Mouse (Mus musculus): ENCODE measurements around the gene Zp1. TPM values are rescaled to one million over a fixed set of nuclear protein-coding genes. Genes with fewer than 3 reads are reported as not detected.
A peak's percentile ranks its signal among the peaks of the same experiment; 100 is the strongest.

Zp1 gene
- total and polyA plus RNA-seq, 2 experiments from 2014 or later, result 0.19 TPM; not detected in 1

DNA sequence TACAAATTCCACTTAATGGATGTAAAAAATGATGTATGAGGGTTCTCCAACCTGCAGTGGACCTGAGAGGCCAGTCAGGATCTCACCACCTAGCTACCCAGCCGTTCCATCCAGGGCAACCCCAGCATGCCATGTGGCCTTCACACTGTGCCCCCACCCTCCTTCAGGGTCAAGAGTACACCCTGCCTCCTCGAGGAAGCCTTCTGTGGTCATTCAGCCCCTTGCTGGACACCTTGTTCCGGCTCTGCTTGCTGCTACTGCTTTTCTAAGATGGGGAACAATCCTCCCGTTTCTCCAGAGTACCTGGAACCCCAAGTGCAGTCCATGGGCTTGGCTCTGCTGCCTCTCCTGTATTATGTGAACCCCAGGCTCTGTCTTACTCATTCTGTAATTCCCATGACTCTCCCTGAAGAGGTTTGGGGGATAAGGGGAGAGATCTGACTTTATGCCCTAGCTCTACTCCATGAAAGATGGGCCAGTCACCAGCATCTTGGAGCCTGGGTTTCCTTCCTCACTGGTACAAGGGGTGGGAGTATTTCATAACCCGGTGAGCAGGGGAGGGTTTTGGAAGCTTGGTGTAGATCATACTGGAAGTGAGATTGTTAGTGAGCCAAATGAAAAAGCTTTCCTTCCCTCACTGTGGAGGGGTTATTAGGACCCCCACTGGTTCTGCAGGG lies 52.3 kb downstream of the Zp1 start:
- no peak for ATAC-seq (ENCODE audit: insufficient read depth, low read depth)
- 42% methylated on average over 5 of the region's 5 CpGs for WGBS

GRCm38 (mm10) chr19:10866351-10866750 lies 54.1 kb downstream of the Zp1 start:
- Histone ChIP-seq H3K4me2 (ENCODE audit: low read depth, low read length) (no peak overlapping the region), H3K27ac (ENCODE audit: low read depth) (no peak overlapping the region), H3K4me1 (ENCODE audit: control insufficient read depth, insufficient read depth) (peaks cover 14% of the 10 kb centered on the region; the same call in 1 of the 2 replicates), H3K4me3 (ENCODE audit: low read depth, low read length) (no peak overlapping the region), H3K9ac (replicated peaks; ENCODE audit: low read depth, low read length) (no peak overlapping the region), H3K9me3 (replicated peaks; ENCODE audit: control insufficient read depth, low read length) (no peaks in the 10 kb centered on the region), H3K27me3 (ENCODE audit: control insufficient read depth, insufficient read depth, low read length) (no peaks in the 10 kb centered on the region), H3K36me3 (replicated peaks; ENCODE audit: control insufficient read depth, insufficient read depth, low read length) (peaks cover 56% of the 10 kb centered on the region)
- no peak for DNase-seq (ENCODE audit: low spot score)
- no peak for ATAC-seq (ENCODE audit: insufficient read depth, low read depth)
- TF ChIP-seq CTCF (IDR thresholded peaks at IDR 0.05; ENCODE audit: low read depth), result no peak
- no peak for TF ChIP-seq EP300 (IDR thresholded peaks at IDR 0.05; ENCODE audit: low read depth)
- 90% methylated on average over 13 of the region's 13 CpGs for WGBS

More for the DNA sequence above, 52.3 kb downstream of the Zp1 start:
- peaks cover 14% of the 10 kb centered on the region; the same call in 1 of the 2 replicates for H3K4me1 ChIP-seq (ENCODE audit: control insufficient read depth, insufficient read depth)
- H3K9me3 ChIP-seq (replicated peaks; ENCODE audit: control insufficient read depth, low read length), result no peaks in the 10 kb centered on the region
- H3K36me3 ChIP-seq (replicated peaks; ENCODE audit: control insufficient read depth, insufficient read depth, low read length), result peaks cover 57% of the 10 kb centered on the region
- H3K9ac ChIP-seq (replicated peaks; ENCODE audit: low read depth, low read length), result peak overlapping the region; percentile 67; the same call in 1 of the 2 replicates
- TF ChIP-seq CTCF (IDR thresholded peaks at IDR 0.05; ENCODE audit: low read depth), result no peak
- TF ChIP-seq EP300 (IDR thresholded peaks at IDR 0.05; ENCODE audit: low read depth), result no peak
- H3K4me3 ChIP-seq (ENCODE audit: low read depth, low read length), result peak overlapping the region; percentile 70
- H3K27ac ChIP-seq (ENCODE audit: low read depth), result no peak overlapping the region
- DNase-seq (ENCODE audit: low spot score), result no peak
- H3K4me2 ChIP-seq (ENCODE audit: low read depth, low read length), result peak overlapping the region; percentile 84
- no peaks in the 10 kb centered on the region for H3K27me3 ChIP-seq (ENCODE audit: control insufficient read depth, insufficient read depth, low read length)

Other genes starting within 250 kb of the Zp1 start
- gene Pga5, start 242.6 kb downstream of the Zp1 start, total RNA-seq (2014; rRNA removed; ENCODE audit: low replicate concordance), result not detected in 2 replicates
- not detected in 2 replicates for gene Pga5, start 242.6 kb downstream of the Zp1 start, polyA plus RNA-seq (2015; fragmentation: Nextera tagmentation; extraction: Ambion mirVana)
- 25.5 and 42.1 TPM in 2 replicates for gene Vps37c, start 231.9 kb downstream of the Zp1 start, total RNA-seq (2014; rRNA removed; ENCODE audit: low replicate concordance)
- gene Vps37c, start 231.9 kb downstream of the Zp1 start, polyA plus RNA-seq (2015; fragmentation: Nextera tagmentation; extraction: Ambion mirVana), result 22.2 and 23.0 TPM in 2 replicates
- gene Cd5, start 181.6 kb downstream of the Zp1 start, total RNA-seq (2014; rRNA removed; ENCODE audit: low replicate concordance), result 3.2 TPM in 1 of 2 replicates, not detected in the other
- gene Cd5, start 181.6 kb downstream of the Zp1 start, polyA plus RNA-seq (2015; fragmentation: Nextera tagmentation; extraction: Ambion mirVana), result 0.12 and 0.23 TPM in 2 replicates
- gene Cd6, start 90.6 kb downstream of the Zp1 start, total RNA-seq (2014; rRNA removed; ENCODE audit: low replicate concordance), result 3.6 TPM in 1 of 2 replicates, not detected in the other
- gene Cd6, start 90.6 kb downstream of the Zp1 start, polyA plus RNA-seq (2015; fragmentation: Nextera tagmentation; extraction: Ambion mirVana), result not detected in 2 replicates
- gene Slc15a3, start 80.9 kb downstream of the Zp1 start, total RNA-seq (2014; rRNA removed; ENCODE audit: low replicate concordance), result 0.46 and 2.7 TPM in 2 replicates
- gene Slc15a3, start 80.9 kb downstream of the Zp1 start, polyA plus RNA-seq (2015; fragmentation: Nextera tagmentation; extraction: Ambion mirVana), result 0.43 and 0.59 TPM in 2 replicates
- 69.1 and 71.7 TPM in 2 replicates for gene Tmem132a, start 50.7 kb downstream of the Zp1 start, total RNA-seq (2014; rRNA removed; ENCODE audit: low replicate concordance)
- gene Tmem132a, start 50.7 kb downstream of the Zp1 start, polyA plus RNA-seq (2015; fragmentation: Nextera tagmentation; extraction: Ambion mirVana), result 19.3 and 19.5 TPM in 2 replicates
- gene Tmem109, start 38.6 kb downstream of the Zp1 start, total RNA-seq (2014; rRNA removed; ENCODE audit: low replicate concordance), result 80.6 and 99.8 TPM in 2 replicates
- 85.8 and 90.9 TPM in 2 replicates for gene Tmem109, start 38.6 kb downstream of the Zp1 start, polyA plus RNA-seq (2015; fragmentation: Nextera tagmentation; extraction: Ambion mirVana)
- 362 and 463 TPM in 2 replicates for gene Prpf19, start 25.4 kb downstream of the Zp1 start, total RNA-seq (2014; rRNA removed; ENCODE audit: low replicate concordance)
- gene Prpf19, start 25.4 kb downstream of the Zp1 start, polyA plus RNA-seq (2015; fragmentation: Nextera tagmentation; extraction: Ambion mirVana), result 33.0 and 36.8 TPM in 2 replicates
- gene Ptgdr2, start 16.5 kb upstream of the Zp1 start, total RNA-seq (2014; rRNA removed; ENCODE audit: low replicate concordance), result 0.11 and 0.39 TPM in 2 replicates
- gene Ptgdr2, start 16.5 kb upstream of the Zp1 start, polyA plus RNA-seq (2015; fragmentation: Nextera tagmentation; extraction: Ambion mirVana), result 0.04 and 0.07 TPM in 2 replicates
- 8.7 and 12.1 TPM in 2 replicates for gene Ccdc86, start 28.6 kb upstream of the Zp1 start, total RNA-seq (2014; rRNA removed; ENCODE audit: low replicate concordance)
- gene Ccdc86, start 28.6 kb upstream of the Zp1 start, polyA plus RNA-seq (2015; fragmentation: Nextera tagmentation; extraction: Ambion mirVana), result 9.8 and 12.4 TPM in 2 replicates
- not detected in 2 replicates for gene Ms4a10, start 54.0 kb upstream of the Zp1 start, total RNA-seq (2014; rRNA removed; ENCODE audit: low replicate concordance)
- gene Ms4a10, start 54.0 kb upstream of the Zp1 start, polyA plus RNA-seq (2015; fragmentation: Nextera tagmentation; extraction: Ambion mirVana), result 0.11 and 0.22 TPM in 2 replicates
- gene Ms4a15, start 72.6 kb upstream of the Zp1 start, total RNA-seq (2014; rRNA removed; ENCODE audit: low replicate concordance), result not detected in 2 replicates
- gene Ms4a15, start 72.6 kb upstream of the Zp1 start, polyA plus RNA-seq (2015; fragmentation: Nextera tagmentation; extraction: Ambion mirVana), result not detected in 2 replicates
- gene Ms4a18, start 97.4 kb upstream of the Zp1 start, total RNA-seq (2014; rRNA removed; ENCODE audit: low replicate concordance), result not detected in 2 replicates
- not detected in 2 replicates for gene Ms4a18, start 97.4 kb upstream of the Zp1 start, polyA plus RNA-seq (2015; fragmentation: Nextera tagmentation; extraction: Ambion mirVana)
- not detected in 2 replicates for gene Ms4a8a, start 160.5 kb upstream of the Zp1 start, total RNA-seq (2014; rRNA removed; ENCODE audit: low replicate concordance)
- not detected in 2 replicates for gene Ms4a8a, start 160.5 kb upstream of the Zp1 start, polyA plus RNA-seq (2015; fragmentation: Nextera tagmentation; extraction: Ambion mirVana)
- gene 1700017D01Rik, start 210.2 kb upstream of the Zp1 start, total RNA-seq (2014; rRNA removed; ENCODE audit: low replicate concordance), result not detected in 2 replicates
- not detected in 2 replicates for gene 1700017D01Rik, start 210.2 kb upstream of the Zp1 start, polyA plus RNA-seq (2015; fragmentation: Nextera tagmentation; extraction: Ambion mirVana)
- not detected in 2 replicates for gene 1700025F22Rik, start 244.7 kb upstream of the Zp1 start, total RNA-seq (2014; rRNA removed; ENCODE audit: low replicate concordance)
- gene 1700025F22Rik, start 244.7 kb upstream of the Zp1 start, polyA plus RNA-seq (2015; fragmentation: Nextera tagmentation; extraction: Ambion mirVana), result not detected in 2 replicates

Measured in heart, postnatal 0 days (tissue).